Mouse (Mus musculus) MEL (cell line): ENCODE results near the gene Pigc.

Experiments
- CTCF ChIP-seq, 3 experiments: IDR thresholded peaks in 2 of 3; conservative IDR thresholded peaks in 1 of 3; 2 replicates each; pipeline ENCODE4 v1.5.1; 2011 to 2012; ENCODE audit warnings: low read length in 3 of 3, low read depth in 2 of 3, mild to moderate bottlenecking in 2 of 3, improper control_type of control experiment in 1 of 3, inconsistent platforms in 1 of 3, mixed read lengths in 1 of 3, moderate library complexity in 1 of 3; ENCODE audit not compliant: control insufficient read depth in 1 of 3, insufficient read depth in 1 of 3, poor library complexity in 1 of 3, severe bottlenecking in 1 of 3
- ELF1 ChIP-seq: IDR thresholded peaks from 2 replicates; pipeline ENCODE4 v1.6.1; 2014; ENCODE audit warnings: low read depth, mild to moderate bottlenecking, inconsistent platforms, low read length, improper control_type of control experiment, moderate library complexity
- UBTF ChIP-seq: IDR thresholded peaks from 2 replicates; pipeline ENCODE4 v1.6.1; 2012; ENCODE audit warnings: low read depth, mild to moderate bottlenecking, inconsistent platforms, low read length, improper control_type of control experiment, moderate library complexity, borderline replicate concordance; ENCODE audit not compliant: insufficient read depth

DNA sequence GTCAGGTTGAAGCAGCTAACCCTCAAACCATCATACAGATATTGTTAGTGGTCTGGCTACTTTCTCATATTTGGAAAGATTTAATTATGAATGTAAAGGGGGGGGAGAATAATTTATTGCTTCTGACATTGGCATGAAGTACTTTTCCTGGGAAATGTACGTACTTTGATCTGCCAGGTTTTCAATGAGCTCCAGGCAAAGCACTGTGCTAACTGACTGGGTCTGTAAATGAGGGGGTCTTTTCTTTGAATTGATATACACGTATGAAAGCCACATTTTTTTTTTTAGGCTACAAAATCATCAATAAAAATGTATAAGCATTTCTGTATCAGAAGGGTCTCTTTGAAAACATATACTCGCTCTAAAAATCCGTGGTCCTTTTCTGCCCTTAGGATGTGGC, 51.8 kb downstream of the Pigc start:
- no peak for TF ChIP-seq ELF1
- no peak for TF ChIP-seq CTCF (IDR thresholded peaks at IDR 0.05 in 2 of 3, conservative IDR thresholded peaks at IDR 0.05 in 1 of 3; ENCODE audit: control insufficient read depth in 1 of 3, insufficient read depth in 1 of 3, low read depth in 2 of 3, low read length in 3 of 3, poor library complexity in 1 of 3, severe bottlenecking in 1 of 3)
- no peak for TF ChIP-seq UBTF
